Mouse (Mus musculus) brown adipose tissue, adult 24 weeks (tissue): ENCODE results near the gene Ttc8. TPM values are rescaled to one million over a fixed set of nuclear protein-coding genes. Genes with fewer than 3 reads are reported as not detected.

Experiments used
- H3K27ac ChIP-seq: fragments of 200-500 bp; replicated peaks from 2 replicates; pipeline ENCODE4 v1.5.1; 2012; ENCODE audit warnings: low read depth, mild to moderate bottlenecking, low read length
- H3K4me1 ChIP-seq: fragments of 200-500 bp; 2 replicates; pipeline ENCODE4 v1.6.1; 2012; ENCODE audit warnings: low read length, mixed read lengths; ENCODE audit not compliant: control insufficient read depth, insufficient read depth, insufficient read length
- H3K4me3 ChIP-seq: fragments of 200-500 bp; 2 replicates; pipeline ENCODE4 v1.5.1; 2012; ENCODE audit warnings: low read depth, mild to moderate bottlenecking, low read length, moderate library complexity; ENCODE audit not compliant: insufficient read depth
- polyA plus RNA-seq: library from polyadenylated mRNA; stranded (reverse); fragments of >200 nt; gene quantifications from 2 replicates; pipeline ENCODE4 v1.2.4, GENCODE M21; 2012; ENCODE audit not compliant: missing spikeins, insufficient read depth, insufficient read length

Gene Ttc8
- 8.0 and 18.8 TPM in 2 replicates for polyA plus RNA-seq

DNA sequence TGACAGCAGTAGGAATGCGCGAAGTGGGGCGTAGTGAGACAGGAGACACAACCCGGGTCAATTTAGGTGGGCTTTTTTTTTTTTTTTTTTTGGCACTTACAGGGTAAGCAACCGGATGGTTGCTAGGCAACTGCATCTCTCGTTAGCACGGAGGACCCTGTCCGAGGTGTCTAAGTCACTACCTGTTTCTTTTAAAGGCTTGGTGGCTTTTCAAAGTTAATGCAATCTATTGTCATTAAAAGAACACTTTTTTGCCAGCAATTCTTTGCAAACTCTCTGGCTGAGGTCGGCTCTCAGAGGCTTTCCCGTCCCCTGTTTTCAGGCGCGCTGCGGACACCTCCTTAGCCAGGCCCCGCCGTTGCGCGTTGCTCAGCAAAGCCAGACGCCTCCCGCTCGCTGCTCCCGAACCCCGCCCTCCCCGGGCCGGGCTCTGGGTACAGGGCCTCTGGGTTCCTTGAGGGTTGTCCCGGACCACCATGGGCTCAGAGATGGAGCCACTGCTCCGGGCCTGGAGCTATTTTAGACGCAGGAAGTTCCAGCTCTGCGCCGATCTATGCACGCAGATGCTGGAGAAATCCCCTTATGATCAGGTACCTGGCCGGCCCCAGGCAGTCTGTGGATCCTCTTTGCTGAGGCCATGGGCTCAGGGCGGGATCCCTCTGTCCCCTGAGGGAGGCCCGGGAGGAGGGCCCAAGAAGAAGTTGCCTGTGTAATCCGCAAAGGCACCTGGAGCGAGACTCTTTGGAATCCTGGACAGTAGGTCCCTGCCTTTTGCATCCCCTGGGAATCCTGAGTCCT lies at the start of gene Ttc8:
Gene Ttc8, plus strand, starts transcription at position 381 of the 798 bp plus-strand sequence.
- peak within 1 kb of the TSS; percentile 74 for H3K4me3 ChIP-seq
- H3K27ac ChIP-seq = peak within 1 kb of the TSS; percentile 75
- H3K4me1 ChIP-seq = no peaks in the 10 kb centered on the region

DNA sequence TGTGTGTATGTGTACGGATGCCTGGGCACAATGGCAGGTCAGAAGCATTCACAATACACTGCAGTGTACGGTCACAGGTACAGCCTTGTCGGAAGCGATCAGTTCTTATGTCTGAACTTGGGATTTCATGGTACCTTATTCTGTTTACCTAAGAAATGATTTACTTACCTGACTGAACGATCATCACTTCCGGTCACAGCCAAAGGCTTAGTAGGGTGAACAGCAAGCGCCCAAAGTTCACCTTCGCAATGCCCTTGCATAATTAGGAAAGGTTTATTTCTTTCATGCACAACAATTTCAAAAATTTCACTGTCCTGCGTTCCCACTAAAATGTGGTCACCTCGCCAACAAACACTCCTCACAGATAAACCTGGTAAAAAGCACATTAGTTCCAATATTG lies 47.5 kb upstream of the Ttc8 start:
- no peak overlapping the region for H3K27ac ChIP-seq

DNA sequence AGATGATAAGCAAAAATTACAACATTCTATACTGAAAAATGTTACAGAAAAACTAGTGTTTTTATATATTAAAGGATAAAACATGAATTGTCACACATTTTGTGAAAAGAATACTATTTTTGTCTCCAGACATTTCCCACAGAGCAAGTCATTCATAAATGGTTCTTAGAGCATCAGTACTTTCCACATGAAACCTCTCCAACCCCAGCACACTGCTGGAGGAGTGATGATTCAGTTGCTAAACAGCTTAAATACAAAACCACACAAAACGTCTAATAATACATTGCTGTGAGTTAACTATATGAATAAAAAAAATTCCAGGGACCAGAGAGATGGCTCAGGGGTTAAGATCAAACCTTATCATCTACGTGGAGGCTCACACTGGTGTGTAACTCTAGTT lies 45.2 kb upstream of the Ttc8 start:
- no peaks in the 10 kb centered on the region for H3K4me1 ChIP-seq
- no peak overlapping the region for H3K4me3 ChIP-seq
- H3K27ac ChIP-seq = no peak overlapping the region

More for the DNA sequence above, 47.5 kb upstream of the Ttc8 start:
- Histone ChIP-seq H3K4me3 (no peak overlapping the region), H3K4me1 (no peaks in the 10 kb centered on the region)

DNA sequence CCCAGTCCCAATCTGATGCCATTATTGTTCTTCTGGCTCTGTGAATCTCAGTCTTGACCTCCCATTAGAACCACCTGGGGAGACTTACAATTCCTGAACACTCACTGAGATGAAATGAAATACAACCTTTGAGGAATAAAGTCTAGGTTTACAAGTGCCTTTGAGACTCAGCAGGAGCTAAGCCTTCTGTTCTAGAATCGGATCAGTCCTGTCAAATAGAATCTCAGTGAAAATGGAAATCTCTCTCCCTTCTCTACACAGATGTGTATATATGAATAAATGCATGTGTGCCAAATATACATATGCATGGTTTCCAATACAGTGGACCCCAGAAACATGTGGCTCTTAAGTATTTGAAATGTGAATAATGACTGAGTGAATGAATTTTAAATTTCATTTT lies 41.7 kb upstream of the Ttc8 start:
- H3K4me1 ChIP-seq = no peaks in the 10 kb centered on the region
- no peak overlapping the region for H3K27ac ChIP-seq
- no peak overlapping the region for H3K4me3 ChIP-seq

DNA sequence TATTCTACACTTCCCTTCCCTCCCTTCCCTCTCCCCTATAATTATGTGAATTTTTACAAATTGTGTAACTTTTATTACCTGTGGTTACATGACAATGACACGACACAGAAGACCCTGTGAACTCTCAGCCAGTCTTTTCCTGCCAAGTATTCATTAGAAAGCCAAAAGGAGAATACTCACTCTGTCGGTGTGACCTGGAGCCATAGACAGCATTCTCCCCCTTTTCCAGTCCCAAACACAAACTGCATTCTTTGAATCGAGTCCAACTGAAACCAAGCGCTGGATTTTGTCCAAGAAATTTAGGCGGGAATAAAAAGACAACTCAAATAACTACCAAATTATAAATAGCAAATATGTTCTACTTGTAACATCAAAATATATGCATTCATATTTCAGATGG lies 38.6 kb upstream of the Ttc8 start:
- Histone ChIP-seq H3K4me3 (no peak overlapping the region), H3K27ac (no peak overlapping the region), H3K4me1 (no peaks in the 10 kb centered on the region)

DNA sequence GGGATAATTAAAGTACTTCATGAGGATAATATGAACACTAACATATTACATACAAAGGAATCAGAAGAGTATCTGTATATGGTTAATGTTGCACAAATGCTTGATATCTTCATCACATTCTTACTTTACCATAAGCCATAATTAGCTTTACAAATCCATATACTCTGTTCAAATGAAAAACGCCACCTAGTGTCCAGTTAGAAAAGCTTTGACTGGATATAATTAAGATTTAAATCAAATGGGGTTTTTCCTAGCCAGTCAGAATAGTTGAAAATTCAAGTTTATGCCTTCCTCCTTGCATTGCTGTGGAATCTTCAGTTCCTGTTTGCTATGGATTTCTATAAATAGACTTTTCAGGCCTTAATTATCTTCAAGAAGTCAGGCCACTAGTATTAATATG lies 35.9 kb upstream of the Ttc8 start:
- Histone ChIP-seq H3K4me3 (no peak overlapping the region), H3K4me1 (no peaks in the 10 kb centered on the region), H3K27ac (no peak overlapping the region)

DNA sequence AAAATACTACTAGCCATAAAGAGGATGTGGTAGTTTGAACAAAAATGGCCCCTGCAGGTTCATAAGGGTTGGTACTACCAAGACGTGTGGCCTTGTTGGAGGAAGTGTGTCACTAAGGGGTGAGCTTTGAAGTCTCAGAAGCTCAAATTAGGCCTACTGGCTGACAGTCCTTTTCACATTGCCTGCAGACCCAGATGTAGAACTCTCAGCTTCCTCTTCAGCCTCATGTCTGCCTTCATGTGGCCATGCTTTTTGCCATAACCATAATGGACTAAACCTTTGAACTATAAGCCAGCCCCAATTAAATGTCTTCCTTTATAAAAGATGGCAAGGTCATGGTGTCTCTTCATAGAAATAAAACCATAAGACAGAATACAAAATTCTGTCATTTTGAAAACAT lies 23.6 kb upstream of the Ttc8 start:
- H3K4me1 ChIP-seq = no peaks in the 10 kb centered on the region
- no peak overlapping the region for H3K4me3 ChIP-seq
- H3K27ac ChIP-seq = no peak overlapping the region

DNA sequence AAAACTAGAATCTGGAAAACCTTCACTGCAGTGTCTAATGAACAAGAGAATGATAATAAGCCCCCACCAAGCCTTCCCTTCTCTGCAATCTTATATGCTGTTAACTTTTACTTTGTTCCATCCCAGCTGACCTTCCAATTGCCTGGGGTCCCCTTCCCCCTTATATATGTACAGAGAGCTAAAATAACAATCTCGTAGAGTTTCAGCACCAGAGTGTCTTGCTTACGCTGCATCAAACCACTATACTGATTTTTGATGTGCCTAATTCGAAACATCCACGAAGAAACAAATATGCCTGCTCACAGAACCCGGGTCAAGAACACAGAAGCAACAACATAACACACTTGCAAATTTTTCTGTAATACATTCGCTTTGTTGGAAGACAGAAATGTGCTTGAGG lies 20.7 kb upstream of the Ttc8 start:
- no peak overlapping the region for H3K27ac ChIP-seq
- no peaks in the 10 kb centered on the region for H3K4me1 ChIP-seq
- no peak overlapping the region for H3K4me3 ChIP-seq

DNA sequence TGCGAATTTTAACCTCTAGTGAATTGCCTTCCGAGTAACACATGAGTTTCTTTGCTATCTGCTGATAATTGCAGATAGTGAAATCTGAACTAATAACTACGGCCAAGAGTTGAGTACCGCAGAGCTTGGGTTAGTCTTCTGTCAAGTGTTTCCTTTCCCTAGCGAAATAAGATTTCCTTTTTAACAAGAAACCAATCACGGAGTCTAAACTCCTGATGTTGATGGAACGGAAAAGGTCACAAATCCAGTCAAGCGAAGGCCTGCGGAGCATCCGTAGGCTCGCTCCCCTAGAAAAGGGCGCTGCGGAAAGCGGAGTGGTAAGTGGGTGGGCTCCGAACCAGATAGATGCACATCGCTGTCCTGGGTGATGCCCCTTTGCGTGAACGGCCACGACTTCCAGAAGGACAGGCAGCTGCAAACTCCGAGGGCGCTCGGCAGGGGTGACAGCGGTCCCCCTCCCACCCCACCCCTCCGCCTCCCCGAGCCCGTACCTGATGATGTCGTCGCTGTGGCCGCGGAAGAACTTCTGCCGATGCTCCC lies 20.0 kb upstream of the Ttc8 start:
- no peak overlapping the region for H3K27ac ChIP-seq
- H3K4me3 ChIP-seq = peak overlapping the region; percentile 78
- no peaks in the 10 kb centered on the region for H3K4me1 ChIP-seq

DNA sequence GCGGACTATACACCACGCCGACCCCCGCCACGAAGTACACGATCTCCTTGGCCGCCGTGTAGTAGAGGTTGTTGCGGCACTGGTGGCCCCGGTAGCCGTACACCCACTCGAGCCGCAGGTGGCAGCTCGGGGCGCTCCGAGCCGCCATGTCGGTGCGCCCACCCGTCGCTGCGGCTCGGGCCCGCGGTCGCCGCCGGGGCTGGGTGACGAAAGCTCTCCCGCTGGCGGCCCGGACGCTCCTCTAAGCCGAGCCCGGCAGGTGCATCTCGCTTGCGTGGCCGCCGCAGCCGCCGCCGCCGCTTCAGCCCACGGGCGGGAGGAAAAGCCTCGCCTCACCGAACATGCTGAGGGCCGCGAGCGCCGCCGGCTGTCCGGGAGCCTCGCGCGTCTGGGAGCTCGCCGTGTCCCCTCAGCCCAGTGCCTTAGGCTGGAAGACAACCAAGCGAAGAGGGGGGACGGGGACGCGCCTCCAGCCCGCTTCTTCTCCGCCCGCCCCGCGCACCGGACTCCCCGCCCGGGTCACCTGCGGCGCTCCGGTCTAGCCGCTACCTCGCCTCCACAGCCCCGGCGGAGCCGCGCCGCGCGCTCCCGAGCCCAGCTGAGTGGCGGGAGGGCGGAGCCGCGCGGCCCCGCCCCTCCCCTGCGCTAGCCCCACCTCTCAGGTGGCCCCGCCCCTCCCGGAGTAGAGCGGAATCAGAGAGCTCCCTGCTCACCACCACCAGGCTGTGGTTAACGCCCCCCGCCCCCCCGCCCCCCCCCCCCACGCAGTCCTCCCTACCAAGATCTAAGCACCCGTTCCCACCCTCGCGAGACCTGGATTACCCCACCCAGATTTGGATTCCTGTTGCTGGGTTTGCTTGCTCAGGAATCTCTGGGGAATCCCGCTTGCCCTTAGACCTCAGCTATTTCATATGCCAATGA lies 19.2 kb upstream of the Ttc8 start, which contains the start of gene Eml5:
Gene Eml5, minus strand, starts transcription at position 604 of the 921 bp plus-strand sequence.
- no peaks in the 10 kb centered on the region for H3K4me1 ChIP-seq
- H3K27ac ChIP-seq = peak within 1 kb of the TSS; percentile 30; the same call in 1 of the 2 replicates
- H3K4me3 ChIP-seq = peak within 1 kb of the TSS; percentile 78

DNA sequence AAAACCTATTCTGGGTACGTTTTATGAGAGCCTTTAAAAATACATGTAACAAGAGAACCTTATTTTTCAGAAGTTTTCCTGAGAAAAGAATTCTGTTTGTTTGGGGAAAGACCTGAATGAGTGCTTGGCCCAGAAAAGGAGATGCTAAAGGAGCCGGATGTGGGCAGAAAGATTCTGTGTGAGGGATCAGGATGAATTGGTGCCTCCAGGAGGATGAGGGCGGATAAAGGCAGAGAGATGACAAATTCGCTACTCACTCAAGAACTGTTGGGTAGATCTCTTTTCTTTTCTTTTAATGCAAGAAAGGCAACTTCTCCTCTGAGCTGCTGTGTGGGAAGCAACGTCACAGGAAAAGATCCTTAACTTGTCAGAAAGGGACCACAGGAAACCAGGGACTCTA lies 14.9 kb upstream of the Ttc8 start:
- no peak overlapping the region for H3K4me3 ChIP-seq
- H3K4me1 ChIP-seq = no peaks in the 10 kb centered on the region
- no peak overlapping the region for H3K27ac ChIP-seq

DNA sequence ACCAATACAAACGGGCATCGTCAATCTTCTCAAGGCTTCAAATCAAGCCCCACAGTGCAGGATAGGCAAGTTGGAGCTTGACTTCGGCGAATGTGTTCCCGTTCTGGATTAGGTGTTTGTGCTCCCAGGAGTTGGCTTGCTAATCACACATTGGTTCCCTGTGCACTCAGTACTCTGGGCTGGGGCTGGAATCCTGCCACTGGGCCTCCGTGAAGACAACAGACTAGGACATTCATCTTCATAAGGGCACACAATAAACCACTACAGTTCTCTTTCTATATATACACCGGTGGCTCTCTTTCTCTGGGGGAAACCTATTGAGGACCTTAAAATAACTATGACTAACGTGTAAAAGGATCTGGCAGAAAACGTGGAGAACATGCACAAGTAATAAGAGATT lies 10.3 kb upstream of the Ttc8 start:
- Histone ChIP-seq H3K4me3 (no peak overlapping the region), H3K27ac (no peak overlapping the region), H3K4me1 (no peaks in the 10 kb centered on the region)

DNA sequence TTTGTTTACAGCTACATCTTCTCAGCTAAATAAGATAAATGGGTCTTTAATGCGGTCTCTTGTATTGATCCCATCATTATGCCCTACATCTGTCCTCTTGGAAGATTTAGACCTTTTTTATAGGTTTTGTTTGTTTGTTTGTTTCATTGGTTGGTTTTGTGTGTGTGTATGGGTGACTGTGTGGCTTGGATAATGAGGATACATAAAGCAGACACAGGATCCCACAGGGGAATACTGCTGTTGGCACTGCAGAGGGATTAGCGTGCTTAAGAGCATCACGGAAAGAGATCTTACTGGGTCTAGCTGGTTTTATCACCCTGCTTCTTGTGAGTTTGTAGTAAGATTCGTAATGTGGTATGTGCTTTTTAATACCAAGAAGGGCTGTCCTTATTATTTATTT lies 10.8 kb downstream of the Ttc8 start:
- H3K4me3 ChIP-seq = no peak overlapping the region
- H3K27ac ChIP-seq = no peak overlapping the region
- H3K4me1 ChIP-seq = peaks cover 5% of the 10 kb centered on the region; the same call in 1 of the 2 replicates

DNA sequence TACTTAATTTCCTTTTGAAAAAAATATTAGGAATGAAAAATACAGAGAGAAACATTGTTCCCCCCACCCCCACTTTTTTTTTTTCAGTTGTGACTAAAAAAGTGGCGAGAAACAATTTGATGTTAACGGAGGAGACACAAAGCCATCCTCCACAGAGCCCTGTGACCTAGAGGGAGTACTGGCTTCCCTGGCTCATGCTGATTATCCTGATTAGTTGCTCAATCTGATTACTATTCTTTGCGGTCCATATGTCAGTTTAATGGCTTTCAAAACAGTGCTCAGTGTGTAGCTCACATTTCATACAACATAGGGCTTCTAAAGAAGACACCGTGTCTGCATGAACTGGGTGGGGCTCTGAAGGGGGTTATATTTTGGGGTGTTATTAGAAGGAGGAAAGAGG lies 12.1 kb downstream of the Ttc8 start:
- Histone ChIP-seq H3K27ac (no peak overlapping the region), H3K4me3 (no peak overlapping the region), H3K4me1 (peaks cover 5% of the 10 kb centered on the region; the same call in 1 of the 2 replicates)

DNA sequence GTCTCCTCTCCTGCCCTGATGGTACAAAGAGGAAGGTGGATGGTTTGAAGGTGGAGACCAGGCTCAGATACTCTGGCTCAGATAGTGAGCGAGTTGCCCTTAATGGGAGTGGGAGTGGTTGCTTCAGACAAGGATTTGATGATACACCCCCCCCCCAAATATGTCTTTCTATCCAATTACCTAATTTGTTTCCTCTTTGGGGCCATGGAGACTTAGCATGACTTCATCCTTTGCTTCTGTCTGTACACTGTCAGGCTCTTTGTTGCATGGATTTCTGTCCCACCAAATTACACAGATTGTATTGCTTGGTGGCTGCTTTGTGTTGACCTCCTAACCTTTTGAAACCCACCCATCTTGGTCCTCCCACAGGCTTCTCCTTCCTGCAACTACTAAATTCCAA lies 12.5 kb downstream of the Ttc8 start:
- Histone ChIP-seq H3K27ac (no peak overlapping the region), H3K4me3 (no peak overlapping the region), H3K4me1 (peaks cover 5% of the 10 kb centered on the region; the same call in 1 of the 2 replicates)
